Comparison of ENCODE assay signal across 26 mouse cellular contexts in the genomic region with DNA sequence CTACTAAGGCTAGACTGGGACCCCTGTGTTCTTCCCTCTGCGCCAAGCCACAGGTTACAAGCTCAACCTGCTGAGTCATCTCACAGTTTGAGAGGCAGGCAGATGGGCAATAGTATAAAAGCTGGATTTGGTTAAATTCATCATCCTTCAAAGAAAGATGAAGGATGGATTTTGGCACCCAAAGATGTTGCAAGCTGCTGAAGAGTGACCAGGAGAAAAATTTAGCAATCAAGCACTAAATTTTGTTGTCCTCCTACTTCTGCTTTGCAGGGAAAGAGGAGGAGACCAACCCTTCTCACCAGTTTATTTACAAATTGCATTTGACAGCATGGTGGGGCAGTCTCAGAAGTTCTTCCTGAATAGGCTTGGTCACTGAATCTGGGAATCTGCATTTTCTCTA.
"Had no signal": no experiment of that assay in that cellular context is flagged by ENCODE, and none has a peak within 500 bp of the region (broad histone marks: within the 10 kb centered on the region; RNA-seq: fewer than 3 reads in every experiment).

No protein-coding gene starts in this region.

- H3K4me1 ChIP-seq: heart, embryonic 13.5 days; heart, embryonic 15.5 days; kidney, embryonic 15.5 days; limb, embryonic 15.5 days; liver, embryonic 12.5 days had no signal

- H3K4me2 ChIP-seq: heart, embryonic 11.5 days; heart, embryonic 13.5 days; heart, embryonic 15.5 days; hindbrain, embryonic 13.5 days; hindbrain, embryonic 15.5 days; kidney, embryonic 15.5 days; limb, embryonic 13.5 days; limb, embryonic 15.5 days; liver, embryonic 12.5 days had no signal

- H3K4me3 ChIP-seq: heart, adult 2 months; heart, embryonic 13.5 days; heart, embryonic 15.5 days; hindbrain, embryonic 13.5 days; hindbrain, embryonic 15.5 days; kidney, embryonic 15.5 days; left cerebral cortex, adult 2 months; limb, embryonic 13.5 days; limb, embryonic 15.5 days; liver, embryonic 12.5 days had no signal

- H3K36me3 ChIP-seq: heart, embryonic 13.5 days; heart, embryonic 15.5 days; hindbrain, embryonic 13.5 days; hindbrain, embryonic 15.5 days; kidney, embryonic 15.5 days; limb, embryonic 13.5 days; limb, embryonic 15.5 days; liver, embryonic 12.5 days had no signal

- H3K27me3 ChIP-seq: heart, embryonic 13.5 days; heart, embryonic 15.5 days; hindbrain, embryonic 13.5 days; hindbrain, embryonic 15.5 days; kidney, embryonic 15.5 days; limb, embryonic 13.5 days; limb, embryonic 15.5 days; liver, embryonic 12.5 days had no signal

- ATAC-seq: hindbrain, postnatal 0 days; intestine, embryonic 16.5 days; liver, embryonic 12.5 days had no signal

- H3K9me3 ChIP-seq: heart, embryonic 13.5 days; heart, embryonic 15.5 days; hindbrain, embryonic 13.5 days; hindbrain, embryonic 15.5 days; limb, embryonic 13.5 days; limb, embryonic 15.5 days; liver, embryonic 12.5 days had no signal

- DNase-seq: gastrocnemius, postnatal 25 days; heart, adult 11 months; heart, adult 2 months; heart, postnatal 14 days; heart, postnatal 36 days; kidney, adult 11 months; kidney, adult 2 months; kidney, adult 9 months; kidney, postnatal 14 days; kidney, postnatal 36 days; layer of hippocampus, adult 9-11 months; left cerebral cortex, postnatal 4 days had no signal

- H3K27ac ChIP-seq: heart, adult 2 months; heart, embryonic 13.5 days; heart, embryonic 15.5 days; hindbrain, embryonic 13.5 days; hindbrain, embryonic 15.5 days; hindbrain, postnatal 0 days; kidney, embryonic 15.5 days; kidney, postnatal 0 days; left cerebral cortex, adult 2 months; limb, embryonic 13.5 days; limb, embryonic 15.5 days; liver, embryonic 12.5 days; liver, embryonic 14.5 days had no signal

- H3K9ac ChIP-seq: heart, embryonic 13.5 days; heart, embryonic 15.5 days; hindbrain, embryonic 13.5 days; hindbrain, embryonic 15.5 days; kidney, embryonic 15.5 days; limb, embryonic 13.5 days; limb, embryonic 15.5 days; liver, embryonic 12.5 days; liver, embryonic 14.5 days had no signal
